Mouse (Mus musculus) erythroblast, embryonic 14.5 days (primary cell): ENCODE measurements at regions not wholly inside any gene's neighbourhood (a gene's known extent, or its start where the extent isn't known, plus 50 kb on each side); places are given as distances from the start of the nearest gene placed in this dataset.

Source experiments
- H3K27me3 ChIP-seq: 2 replicates; pipeline ENCODE4 v1.6.1; 2012; ENCODE audit warnings: inconsistent platforms; ENCODE audit not compliant: control insufficient read depth
- H3K36me3 ChIP-seq: 2 replicates; pipeline ENCODE4 v1.6.1; 2012; ENCODE audit warnings: mild to moderate bottlenecking, inconsistent platforms; ENCODE audit not compliant: control insufficient read depth
- H3K4me1 ChIP-seq: 2 replicates; pipeline ENCODE4 v1.6.1; 2012; ENCODE audit warnings: inconsistent platforms; ENCODE audit not compliant: control insufficient read depth
- H3K4me3 ChIP-seq: replicated peaks from 2 replicates; pipeline ENCODE3; 2012; ENCODE audit warnings: moderate library complexity, mild to moderate bottlenecking, inconsistent platforms
- H3K9me3 ChIP-seq: 2 replicates; pipeline ENCODE4 v1.6.1; 2012; ENCODE audit warnings: low read length, inconsistent platforms, mixed read lengths; ENCODE audit not compliant: control insufficient read depth
- GATA1 ChIP-seq: IDR thresholded peaks from 2 replicates; pipeline ENCODE4 v1.6.1; 2012; ENCODE audit warnings: low read length, inconsistent platforms, mixed read lengths
- TAL1 ChIP-seq: IDR thresholded peaks from 3 replicates; pipeline ENCODE4 v1.6.1; 2012; ENCODE audit warnings: low read length, inconsistent platforms, mixed read lengths

DNA sequence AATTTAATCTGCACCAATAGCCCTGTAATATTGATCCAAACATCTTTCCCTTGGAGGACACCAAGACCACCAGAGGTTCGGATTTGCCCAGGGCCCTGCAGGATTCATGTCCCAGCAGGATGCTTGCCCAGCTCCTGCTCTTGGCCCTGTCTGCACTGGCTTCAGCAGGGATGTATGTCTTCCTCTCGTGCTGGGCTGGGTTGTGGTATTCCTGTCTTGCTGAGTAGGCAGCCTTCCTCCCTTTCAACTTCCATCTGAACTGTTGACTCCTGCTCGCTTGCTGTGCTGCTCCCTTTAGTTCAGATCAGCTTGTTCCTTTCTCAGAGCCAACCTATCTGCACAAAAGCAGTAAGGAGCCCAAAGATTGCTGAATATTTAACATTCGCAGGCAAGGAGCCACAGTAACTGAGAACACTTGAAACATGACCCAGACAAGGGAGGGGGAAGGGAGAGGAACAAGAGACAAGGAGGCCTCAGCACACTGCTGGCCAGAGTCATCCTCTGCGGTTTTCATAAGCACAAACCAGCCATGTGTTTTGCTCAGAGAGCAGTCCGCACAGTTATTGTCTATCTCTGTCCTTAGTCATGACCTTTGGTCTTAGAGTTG is 110.7 kb upstream of the Auts2 start:
- H3K36me3 ChIP-seq = no peaks in the 10 kb centered on the region
- no peak for TF ChIP-seq GATA1
- no peak for TF ChIP-seq TAL1
- no peak overlapping the region for H3K4me3 ChIP-seq
- no peaks in the 10 kb centered on the region for H3K4me1 ChIP-seq
- H3K27me3 ChIP-seq = no peaks in the 10 kb centered on the region
- peaks cover 5% of the 10 kb centered on the region for H3K9me3 ChIP-seq

DNA sequence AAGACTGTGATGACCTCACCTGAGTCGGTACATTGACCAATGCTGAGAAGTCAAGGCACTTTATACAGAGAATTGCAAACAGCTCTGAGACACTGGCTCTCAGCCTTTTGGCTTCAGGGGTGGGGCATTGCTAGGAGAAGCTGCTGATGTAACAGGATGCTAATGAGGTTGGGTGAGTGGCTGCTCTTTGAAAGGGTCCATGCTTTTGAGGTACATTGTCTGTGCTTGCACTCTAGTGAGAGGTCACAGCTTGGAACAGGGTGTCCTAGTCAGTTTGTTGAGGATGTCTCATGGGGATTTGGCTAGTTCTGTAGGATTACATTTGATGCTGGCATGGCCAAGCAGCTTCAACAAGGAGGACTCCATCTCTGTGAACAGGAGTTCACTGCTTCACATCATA is 109.1 kb upstream of the Auts2 start:
- H3K9me3 ChIP-seq = no peaks in the 10 kb centered on the region; the same call in none of the 2 replicates
- TF ChIP-seq TAL1 (no peak), GATA1 (no peak)
- H3K4me3 ChIP-seq = no peak overlapping the region
- H3K36me3 ChIP-seq = no peaks in the 10 kb centered on the region
- H3K27me3 ChIP-seq = no peaks in the 10 kb centered on the region
- H3K4me1 ChIP-seq = no peaks in the 10 kb centered on the region

DNA sequence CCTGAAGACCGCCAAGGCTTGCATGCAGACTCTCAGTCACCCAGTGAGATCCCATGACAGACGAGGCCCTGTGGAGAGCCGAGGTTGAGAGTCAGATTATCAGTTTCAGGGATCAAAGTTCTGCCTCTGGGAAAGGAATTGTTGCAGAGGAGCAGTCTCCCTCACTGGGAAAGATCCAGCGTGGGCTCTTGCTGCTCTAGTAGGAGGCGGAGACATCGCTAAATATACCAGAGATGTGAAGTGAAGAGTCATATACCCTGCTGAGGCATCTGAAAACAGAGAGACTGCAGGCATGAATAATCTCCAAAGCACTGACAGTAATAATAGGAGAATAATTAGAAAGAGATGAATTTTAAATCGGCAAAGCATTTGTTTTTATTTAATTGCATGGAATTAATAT is 106.6 kb upstream of the Auts2 start:
- TF ChIP-seq GATA1 (no peak), TAL1 (no peak)
- Histone ChIP-seq H3K4me3 (no peak overlapping the region), H3K27me3 (no peaks in the 10 kb centered on the region), H3K9me3 (no peaks in the 10 kb centered on the region; the same call in 1 of the 2 replicates), H3K36me3 (no peaks in the 10 kb centered on the region), H3K4me1 (no peaks in the 10 kb centered on the region)

DNA sequence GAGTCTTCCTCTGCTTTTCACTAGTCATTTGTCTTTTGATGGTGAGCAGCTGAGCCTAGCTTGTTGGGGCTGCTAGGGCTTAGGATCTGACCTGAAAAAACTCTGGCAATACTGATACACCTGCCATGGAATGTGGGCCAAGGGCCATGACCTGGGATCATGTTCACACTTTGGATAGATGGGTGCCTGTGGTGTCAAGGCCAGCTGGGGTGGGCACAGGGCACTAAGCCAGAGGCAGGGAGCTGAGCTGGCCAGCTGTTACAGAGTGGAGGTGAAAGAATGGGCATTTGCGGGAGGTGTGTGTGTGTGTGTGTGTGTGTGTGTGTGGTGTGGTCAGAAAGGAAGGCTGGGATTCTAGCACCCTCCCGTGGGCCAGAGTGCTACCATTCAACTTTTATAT is 105.6 kb upstream of the Auts2 start:
- Histone ChIP-seq H3K9me3 (no peaks in the 10 kb centered on the region), H3K4me1 (no peaks in the 10 kb centered on the region)
- TF ChIP-seq GATA1 = no peak

DNA sequence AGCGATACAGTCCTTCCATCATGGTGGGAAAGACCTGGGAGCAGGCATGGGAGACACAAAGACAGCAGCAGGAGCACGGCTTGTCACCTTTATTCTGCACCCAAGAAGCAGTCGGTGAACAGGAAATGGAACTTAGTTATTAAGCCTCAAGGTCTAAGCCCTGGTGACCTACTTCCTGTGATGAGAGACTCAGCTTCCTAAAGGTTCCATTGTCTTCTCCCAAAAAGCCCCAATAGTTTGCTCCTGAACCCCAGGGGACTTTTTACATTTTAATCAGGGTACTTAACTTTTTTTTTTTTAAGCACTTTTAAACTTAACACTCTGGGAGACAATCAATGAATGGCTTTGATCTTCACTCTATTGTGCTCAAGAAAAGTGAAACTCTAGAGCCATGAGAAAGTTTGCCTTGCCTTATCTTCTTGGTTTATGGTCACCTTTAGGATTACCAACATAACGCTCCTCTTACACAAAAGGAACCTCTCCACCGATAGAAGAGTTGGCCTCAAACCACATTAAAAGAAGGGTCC is 101.6 kb upstream of the Auts2 start:
- H3K36me3 ChIP-seq = no peaks in the 10 kb centered on the region
- no peak for TF ChIP-seq TAL1
- no peak for TF ChIP-seq GATA1
- H3K27me3 ChIP-seq = no peaks in the 10 kb centered on the region
- peaks cover 5% of the 10 kb centered on the region; the same call in 1 of the 2 replicates for H3K9me3 ChIP-seq
- no peaks in the 10 kb centered on the region for H3K4me1 ChIP-seq
- H3K4me3 ChIP-seq = no peak overlapping the region

More for the DNA sequence above, 105.6 kb upstream of the Auts2 start:
- Histone ChIP-seq H3K36me3 (no peaks in the 10 kb centered on the region), H3K4me3 (no peak overlapping the region), H3K27me3 (no peaks in the 10 kb centered on the region)

DNA sequence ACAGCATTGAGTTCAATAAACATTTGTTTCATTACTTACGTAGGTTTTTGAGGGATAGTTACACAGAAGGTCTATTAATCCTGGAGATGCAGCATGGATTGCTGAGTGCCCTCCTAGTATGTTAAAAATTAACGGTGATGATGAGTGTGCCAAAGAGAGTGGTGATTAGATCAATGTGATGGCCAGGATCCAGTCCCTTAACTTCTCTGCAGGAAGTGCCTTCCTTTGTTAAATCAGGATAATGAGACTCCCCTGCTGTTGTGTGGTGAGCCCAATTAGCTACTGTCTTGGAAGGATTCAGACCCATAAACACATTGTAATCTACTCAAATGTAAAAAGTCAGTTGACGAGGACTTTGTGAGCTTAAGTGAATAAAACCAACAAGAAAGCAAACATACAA is 100.1 kb upstream of the Auts2 start:
- Histone ChIP-seq H3K36me3 (no peaks in the 10 kb centered on the region), H3K4me1 (no peaks in the 10 kb centered on the region), H3K9me3 (peaks cover 10% of the 10 kb centered on the region), H3K27me3 (no peaks in the 10 kb centered on the region), H3K4me3 (no peak overlapping the region)
- no peak for TF ChIP-seq TAL1
- no peak for TF ChIP-seq GATA1

DNA sequence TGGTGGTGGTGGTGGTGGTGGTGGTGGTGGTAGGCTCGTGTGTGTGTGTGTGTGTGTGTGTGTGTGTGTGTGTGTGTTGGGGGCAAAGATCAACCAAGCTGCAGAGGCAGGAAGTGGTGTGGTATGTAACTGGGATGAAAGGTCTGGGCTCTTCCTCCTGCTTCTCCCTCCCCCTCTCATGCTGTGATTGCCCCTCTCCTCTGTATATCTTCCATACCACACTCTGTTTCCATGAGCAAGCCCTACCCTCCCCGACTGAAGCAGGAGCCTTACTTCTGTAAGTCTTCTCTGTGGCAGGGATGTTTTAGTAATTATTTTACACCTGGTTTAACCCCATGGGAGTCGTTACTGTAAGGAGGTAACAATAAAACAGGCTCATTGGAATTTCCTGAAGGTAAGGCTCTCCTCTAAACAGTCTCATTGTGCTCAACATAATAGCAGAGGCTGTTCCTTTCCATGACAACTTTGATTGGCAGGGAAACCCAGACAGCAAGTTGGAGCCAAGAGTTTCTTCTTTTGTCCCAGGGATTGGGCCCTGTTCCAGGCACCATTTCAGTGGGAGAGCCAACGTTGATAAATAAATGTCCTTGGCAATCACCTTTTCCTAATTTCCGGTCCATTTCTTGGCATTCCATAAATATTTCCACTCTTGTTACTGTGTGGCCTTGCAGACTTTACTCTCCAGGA is 90.2 kb upstream of the Auts2 start:
- TF ChIP-seq GATA1 (no peak), TAL1 (no peak)

DNA sequence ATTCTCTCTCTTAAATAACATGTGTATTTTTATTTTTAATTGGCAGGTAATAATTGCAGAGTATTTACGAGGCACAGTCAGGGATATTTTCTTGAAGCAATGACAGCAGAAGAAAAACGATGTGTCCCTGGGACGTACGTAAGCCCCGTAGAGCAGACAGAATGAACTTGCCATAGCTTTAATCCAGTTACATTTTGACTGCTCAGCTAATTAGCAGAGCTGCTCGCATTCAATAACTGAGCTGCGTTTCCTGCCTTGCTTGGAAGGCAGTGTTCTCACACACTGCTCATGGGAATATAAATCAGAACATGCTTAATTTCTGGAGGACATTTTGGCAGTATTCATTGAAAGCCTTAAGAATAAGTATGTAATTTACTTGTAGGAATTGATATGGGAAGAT is 78.6 kb upstream of the Auts2 start:
- H3K27me3 ChIP-seq = no peaks in the 10 kb centered on the region
- no peaks in the 10 kb centered on the region for H3K36me3 ChIP-seq
- H3K4me1 ChIP-seq = no peaks in the 10 kb centered on the region
- no peak for TF ChIP-seq TAL1
- no peak for TF ChIP-seq GATA1
- H3K9me3 ChIP-seq = no peaks in the 10 kb centered on the region
- H3K4me3 ChIP-seq = no peak overlapping the region

More for the DNA sequence above, 90.2 kb upstream of the Auts2 start:
- Histone ChIP-seq H3K4me3 (no peak overlapping the region), H3K27me3 (no peaks in the 10 kb centered on the region), H3K9me3 (peaks cover 8% of the 10 kb centered on the region; the same call in 1 of the 2 replicates), H3K36me3 (no peaks in the 10 kb centered on the region), H3K4me1 (no peaks in the 10 kb centered on the region)

DNA sequence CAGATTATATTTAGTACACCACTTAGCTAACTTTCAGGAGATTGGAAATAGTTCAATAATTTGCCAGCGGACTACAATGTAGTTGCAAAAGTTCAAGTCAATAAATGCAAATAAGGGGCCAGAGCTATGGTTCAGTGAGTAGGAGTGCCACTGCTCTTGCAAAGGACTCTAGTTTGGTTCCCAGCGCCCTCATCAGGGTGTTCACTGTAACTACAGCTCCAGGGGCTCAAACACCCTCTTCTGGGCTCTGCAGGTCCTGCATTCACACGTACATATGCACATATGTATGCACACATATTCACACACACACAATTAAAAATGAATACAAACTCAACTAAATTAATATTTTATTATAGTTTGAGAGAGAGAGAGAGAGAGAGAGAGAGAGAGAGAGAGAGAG is 74.1 kb upstream of the Auts2 start:
- no peaks in the 10 kb centered on the region for H3K27me3 ChIP-seq
- H3K36me3 ChIP-seq = no peaks in the 10 kb centered on the region
- peaks cover 3% of the 10 kb centered on the region; the same call in 1 of the 2 replicates for H3K9me3 ChIP-seq
- H3K4me1 ChIP-seq = no peaks in the 10 kb centered on the region
- H3K4me3 ChIP-seq = no peak overlapping the region
- TF ChIP-seq TAL1 (no peak), GATA1 (no peak)

DNA sequence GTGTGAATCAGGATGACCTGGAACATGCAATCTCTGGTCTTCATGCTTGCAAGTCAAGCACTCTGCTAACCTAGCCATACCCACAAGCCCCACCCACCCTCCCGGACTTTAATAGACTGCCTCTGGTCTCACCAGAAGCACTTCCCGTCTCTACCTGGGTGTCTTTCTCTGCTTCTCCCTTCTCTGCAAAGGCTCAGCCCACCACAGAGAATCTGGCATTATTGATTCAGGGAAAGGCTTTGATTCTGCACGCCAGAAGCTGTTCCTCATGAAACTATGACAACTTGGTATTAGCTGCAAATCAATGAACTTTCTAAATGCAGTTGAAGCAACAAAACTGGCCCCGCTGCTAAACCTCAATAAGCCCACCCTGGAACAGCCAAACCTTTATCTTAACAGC is 66.1 kb upstream of the Auts2 start:
- Histone ChIP-seq H3K9me3 (no peaks in the 10 kb centered on the region), H3K36me3 (no peaks in the 10 kb centered on the region), H3K4me3 (no peak overlapping the region), H3K27me3 (no peaks in the 10 kb centered on the region), H3K4me1 (no peaks in the 10 kb centered on the region)
- no peak for TF ChIP-seq TAL1
- TF ChIP-seq GATA1 = no peak
